Mouse (Mus musculus) urinary bladder, postnatal 10 days (tissue): ENCODE measurements around the gene Fyn.

Experiments
- DNase-seq: peaks from one replicate; pipeline ENCODE4 v3.0.0; 2022; ENCODE audit warnings: low spot score

Fyn gene

DNA sequence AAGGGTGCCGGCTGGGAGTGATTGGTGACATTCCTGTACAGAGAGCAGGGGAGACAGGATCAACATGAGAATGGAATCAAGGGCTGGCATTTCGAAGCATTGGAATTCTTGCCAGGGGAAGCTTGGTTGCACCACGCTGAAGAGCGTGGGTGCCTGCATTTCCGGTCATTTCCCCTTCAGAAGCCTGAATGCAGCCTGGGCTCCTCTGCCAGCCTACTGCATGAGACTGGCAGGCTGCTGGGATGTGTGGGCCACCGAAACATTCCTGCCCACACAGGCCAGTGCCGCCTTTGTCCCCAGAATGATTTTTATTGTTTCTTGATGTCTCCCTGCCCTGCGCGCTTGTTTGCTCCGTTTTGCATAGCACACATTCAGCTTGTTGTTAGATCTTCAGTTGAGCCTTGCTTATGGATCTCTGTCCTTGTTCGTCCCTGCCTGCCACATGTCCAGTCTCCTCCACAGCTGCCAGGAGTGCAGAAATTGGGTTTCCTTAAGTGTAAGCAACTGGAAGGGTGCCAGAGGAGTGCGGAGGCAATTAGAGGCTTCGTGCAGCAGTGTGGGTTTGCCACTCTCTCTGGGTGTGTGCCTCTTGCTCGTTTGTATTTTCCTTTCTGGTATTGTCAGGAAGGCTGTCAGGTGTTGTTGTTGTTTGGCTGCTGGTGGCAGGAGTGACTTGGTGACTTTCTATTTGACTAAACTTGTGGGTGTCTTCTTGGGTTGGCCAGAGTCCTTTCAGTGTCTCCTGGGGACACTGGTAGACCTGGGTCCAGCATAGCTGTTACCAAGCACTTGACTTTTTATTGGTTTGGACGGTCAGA lies 103.3 kb downstream of the Fyn start:
- DNase-seq = no peak

DNA sequence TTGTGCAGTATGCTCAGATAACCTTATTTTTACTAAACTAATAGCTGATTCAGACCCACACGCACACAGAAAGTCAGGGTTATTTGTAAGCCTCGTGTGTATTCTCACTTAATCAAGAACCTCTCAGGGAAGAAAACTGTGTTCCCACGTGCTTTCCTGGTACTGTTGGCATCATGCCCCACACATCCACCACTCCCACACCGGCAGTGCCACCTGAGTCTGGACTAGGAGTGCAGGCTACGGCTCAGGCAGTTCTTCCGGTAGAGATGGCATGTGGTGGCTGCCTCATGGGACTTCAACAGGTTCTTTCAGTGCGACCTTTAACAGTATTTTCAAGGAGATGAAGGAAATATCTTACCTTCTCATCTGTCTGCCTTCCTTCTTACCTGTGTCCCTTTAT lies 104.3 kb downstream of the Fyn start:
- no peak for DNase-seq

- DNase-seq = no peak
These were observed 110.7 kb downstream of the Fyn start for GRCm38 (mm10) chr10:39479361-39479760.

- no peak for DNase-seq
These were observed 115.7 kb downstream of the Fyn start for GRCm38 (mm10) chr10:39484382-39484826.

DNA sequence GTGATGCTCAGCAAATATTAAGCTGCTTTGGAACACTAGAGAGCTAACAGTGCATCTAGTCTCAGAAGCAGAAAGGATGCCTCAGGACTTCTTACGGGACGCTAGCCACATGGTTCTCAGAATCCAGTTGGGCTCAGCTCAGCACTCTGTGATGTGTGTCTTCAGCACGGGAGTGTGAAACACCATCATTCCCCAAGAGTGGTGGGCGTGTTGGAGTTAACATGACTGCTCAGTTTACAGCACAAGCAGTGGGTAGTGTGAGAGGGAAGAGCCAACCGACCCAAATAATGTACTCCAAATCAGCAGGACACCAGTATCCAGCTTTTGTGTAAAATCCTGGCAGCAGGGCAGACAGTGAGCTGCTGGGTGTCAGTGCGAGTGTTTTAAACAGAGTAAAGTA lies 116.2 kb downstream of the Fyn start:
- DNase-seq = no peak

GRCm38 (mm10) chr10:39485939-39486338 lies 117.3 kb downstream of the Fyn start:
- no peak for DNase-seq

DNA sequence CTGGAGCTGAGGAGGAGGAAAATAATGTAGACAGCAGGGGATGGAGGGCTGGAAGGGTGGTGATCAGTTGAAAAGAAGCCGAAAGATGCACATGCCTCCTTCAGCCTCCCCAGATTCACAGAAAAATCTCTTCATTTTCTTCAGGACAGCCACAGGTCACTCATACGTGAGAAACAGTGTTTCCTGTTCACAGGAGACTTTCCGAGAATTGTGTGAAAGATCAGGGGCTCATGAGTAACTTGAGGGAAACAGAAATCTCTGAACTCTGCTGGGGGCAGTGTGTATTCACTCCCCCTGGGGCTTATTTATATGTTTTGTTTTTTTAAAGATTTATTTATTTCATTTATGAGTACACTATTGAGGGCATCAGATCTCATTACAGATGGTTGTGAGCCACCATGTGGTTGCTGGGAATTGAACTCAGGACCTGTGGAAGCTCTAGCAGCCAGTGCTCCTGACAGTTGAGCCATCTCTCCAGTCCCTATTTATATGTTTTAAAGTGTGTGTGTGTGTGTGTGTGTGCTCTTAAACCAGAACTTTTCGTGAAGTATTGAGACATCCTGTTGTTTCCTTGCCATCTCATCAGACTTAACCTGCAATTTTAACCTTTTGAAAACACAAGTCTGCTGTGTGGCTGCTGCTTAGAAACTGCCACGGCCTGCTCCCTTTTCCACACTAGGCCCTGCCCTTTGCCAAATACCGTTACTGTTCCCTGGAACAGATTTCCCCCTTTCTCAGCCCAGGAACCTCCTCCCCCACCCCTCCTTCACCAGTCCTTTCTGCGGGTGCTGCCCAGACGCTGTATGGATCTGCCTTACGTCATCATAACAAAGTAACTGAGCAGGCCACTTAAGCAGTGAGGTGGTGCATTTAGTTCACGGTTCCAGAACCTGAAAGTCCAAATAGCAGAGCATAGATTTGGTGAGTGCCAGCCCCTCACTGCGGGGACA lies 118.1 kb downstream of the Fyn start:
- DNase-seq = no peak

DNA sequence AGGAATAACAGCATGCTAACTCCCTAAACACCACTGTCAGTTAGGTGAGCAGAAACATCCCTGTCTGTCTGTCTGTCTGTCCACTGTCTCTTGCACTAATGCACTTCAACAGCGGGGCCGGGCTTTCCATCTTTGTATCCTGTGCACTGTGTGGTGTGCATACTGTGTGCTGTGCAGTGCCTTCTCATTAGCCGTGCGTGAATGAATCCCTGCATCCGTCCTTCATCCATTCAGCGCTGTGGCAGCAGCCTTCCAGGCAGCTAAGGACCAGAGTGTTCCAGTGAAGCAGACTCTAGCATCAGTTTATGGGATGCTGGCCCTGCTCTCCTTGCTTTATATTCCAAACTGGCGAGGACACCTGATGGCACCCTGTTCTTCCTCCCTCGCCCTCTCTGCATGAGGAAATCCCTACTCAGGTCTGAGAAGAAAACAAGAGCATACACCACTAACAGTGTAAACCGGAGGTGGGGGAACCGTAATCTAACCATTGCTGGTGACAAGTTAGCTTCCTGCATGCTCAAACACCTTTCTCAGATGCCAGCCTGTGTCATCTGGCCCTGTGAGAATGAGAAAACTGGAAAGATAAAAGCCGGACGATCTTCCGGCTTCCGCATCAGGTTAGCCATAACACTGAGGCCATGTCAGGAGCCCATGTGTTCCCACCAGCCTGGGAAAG lies 119.2 kb downstream of the Fyn start:
- no peak for DNase-seq

GRCm38 (mm10) chr10:39488542-39488941 lies 119.9 kb downstream of the Fyn start:
- no peak for DNase-seq

DNA sequence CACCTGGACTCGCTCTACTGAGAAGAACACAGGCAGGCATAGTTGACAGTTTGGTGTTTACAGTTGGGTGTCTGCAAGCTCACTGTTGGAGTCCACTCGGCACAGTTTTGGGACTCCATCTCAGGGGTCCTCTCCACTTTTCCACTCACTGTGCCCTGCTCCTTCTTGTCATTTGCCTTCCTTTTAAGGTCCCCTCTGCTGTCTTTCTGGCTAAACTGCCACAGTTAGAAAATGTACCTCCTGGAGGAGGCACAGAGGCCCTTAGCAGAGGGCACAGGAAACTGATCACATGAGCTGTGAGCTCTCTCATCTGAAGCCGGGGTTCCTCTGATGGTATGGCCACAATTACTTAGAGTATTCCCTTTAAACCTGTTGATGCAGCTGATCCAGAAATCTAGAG lies 120.3 kb downstream of the Fyn start:
- DNase-seq = no peak

GRCm38 (mm10) chr10:39490349-39491121 lies 121.9 kb downstream of the Fyn start:
- DNase-seq = no peak

DNA sequence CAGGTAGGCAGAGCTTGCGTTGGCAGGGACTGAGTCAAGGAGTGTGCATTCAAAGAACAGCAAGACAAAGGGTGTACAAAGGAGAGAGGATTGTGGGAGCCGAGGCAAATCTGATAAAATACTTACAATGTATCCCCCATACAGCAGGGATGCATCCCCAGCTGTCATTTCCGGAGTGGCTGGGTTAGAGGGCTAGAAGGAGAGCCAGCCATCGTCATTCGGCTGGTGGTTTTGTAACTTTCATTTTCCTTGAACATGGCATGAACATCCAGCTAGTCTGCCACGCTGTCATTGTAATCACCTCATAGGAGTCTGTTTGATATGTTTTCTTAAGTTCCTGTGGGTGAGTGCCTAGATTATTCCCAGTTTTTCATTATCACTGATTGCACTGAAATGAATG lies 123.5 kb downstream of the Fyn start:
- DNase-seq = no peak

DNA sequence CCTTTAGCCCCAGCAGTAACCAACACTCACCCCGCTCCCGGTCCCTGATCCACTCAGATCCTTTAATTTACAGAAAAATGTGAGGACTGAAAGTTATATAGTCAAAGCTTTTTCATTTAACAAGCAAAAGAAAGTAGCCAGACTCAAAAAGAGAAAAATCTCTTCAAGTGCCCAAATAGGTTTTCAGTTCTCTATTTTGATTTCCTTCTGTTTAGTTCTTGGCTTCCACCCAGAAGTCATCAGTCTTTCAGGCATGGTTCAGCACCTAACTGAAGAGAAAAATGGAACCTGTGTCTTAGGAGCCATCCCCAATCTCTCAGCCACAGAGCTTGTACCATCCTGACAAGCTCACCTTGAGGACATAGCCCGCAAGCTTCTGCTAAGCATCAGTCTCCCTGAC lies 124.4 kb downstream of the Fyn start:
- DNase-seq = no peak

- DNase-seq = no peak
These were observed 130.0 kb downstream of the Fyn start for GRCm38 (mm10) chr10:39498641-39499040.

GRCm38 (mm10) chr10:39501571-39501970 lies 132.9 kb downstream of the Fyn start:
- no peak for DNase-seq

DNA sequence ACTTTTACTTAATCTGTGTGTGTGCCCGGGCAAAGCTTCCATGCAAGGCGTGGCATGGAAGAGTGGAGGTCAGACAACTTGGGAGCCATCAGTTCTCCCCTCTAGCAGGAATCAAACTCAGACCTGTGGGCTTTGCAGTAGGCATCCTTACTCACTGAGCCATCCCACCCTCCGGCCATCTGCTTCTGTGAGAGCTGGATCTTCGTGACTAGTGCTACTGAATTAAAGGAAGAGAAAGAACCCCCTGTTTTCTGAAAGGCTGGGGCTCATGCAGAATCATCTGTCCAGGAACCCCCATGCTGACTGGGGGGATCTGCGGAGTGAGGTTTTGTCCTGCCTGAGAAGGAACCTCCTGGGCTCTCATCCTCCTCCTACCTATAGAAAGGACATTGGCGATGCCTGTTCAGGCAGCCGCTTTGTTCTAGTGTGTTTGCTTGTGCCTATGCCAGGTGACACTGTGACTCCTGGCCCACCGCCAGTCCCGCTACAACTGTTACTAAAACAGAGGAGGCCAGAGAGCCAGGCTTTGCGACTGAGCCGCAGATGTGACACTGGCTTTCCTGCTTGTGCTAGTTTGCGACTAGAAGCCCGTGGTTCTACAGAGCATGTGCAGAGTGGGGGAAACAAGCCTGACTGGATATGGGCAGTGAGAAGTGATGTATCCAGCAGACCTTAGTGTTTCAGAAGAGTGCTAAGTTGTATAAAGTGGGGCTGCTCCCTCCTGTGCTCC lies 133.5 kb downstream of the Fyn start:
- no peak for DNase-seq

- DNase-seq = no peak
These were observed 134.7 kb downstream of the Fyn start for GRCm38 (mm10) chr10:39503331-39503730.

- DNase-seq = no peak
These were observed 136.4 kb downstream of the Fyn start for GRCm38 (mm10) chr10:39505007-39505406.

- DNase-seq = no peak
These were observed 137.0 kb downstream of the Fyn start for GRCm38 (mm10) chr10:39505621-39506020.

DNA sequence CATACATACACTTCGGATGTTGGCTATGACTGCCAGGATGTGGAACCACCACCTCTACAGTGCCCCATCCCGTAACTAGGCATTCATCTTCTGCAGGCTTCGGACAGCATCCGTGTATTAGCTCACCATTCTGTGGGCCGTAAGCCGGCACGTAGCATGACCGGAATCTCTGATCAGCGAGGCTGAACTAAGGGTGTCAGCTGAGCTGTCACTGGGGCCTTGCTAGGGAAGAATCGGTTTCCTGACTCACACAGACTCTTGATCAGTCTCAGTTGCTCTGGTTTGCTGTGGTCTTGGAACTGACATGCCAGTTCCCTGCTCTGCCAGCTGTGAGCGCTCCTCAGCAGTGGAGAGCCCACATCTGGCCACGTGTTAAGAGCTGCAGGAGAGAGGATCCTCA lies 137.7 kb downstream of the Fyn start:
- no peak for DNase-seq

- DNase-seq = no peak
These were observed 138.2 kb downstream of the Fyn start for GRCm38 (mm10) chr10:39506831-39507230.
